Mouse (Mus musculus) kidney, embryonic 16.5 days (tissue): ENCODE data around the gene Tbc1d1. TPM values are rescaled to one million over a fixed set of nuclear protein-coding genes. Genes with fewer than 3 reads are reported as not detected.

ENCODE experiments used
- ATAC-seq: fragments of 200-750 bp; cut with Nextera tagmentation; 2 replicates; pipeline ENCODE4 v1.8.0; 2017; ENCODE audit warnings: moderate TSS enrichment; ENCODE audit not compliant: low FRiP score, low TSS enrichment
- H3K27ac ChIP-seq: fragments of 300-500 bp; sonication (generic); 2 replicates; pipeline ENCODE4 v1.5.1; 2014; ENCODE audit warnings: low read length
- H3K27me3 ChIP-seq: fragments of 300-500 bp; sonication (generic); 2 replicates; pipeline ENCODE4 v1.6.1; 2014; ENCODE audit warnings: low read length, control low read depth, mixed read lengths; ENCODE audit not compliant: insufficient read depth
- H3K36me3 ChIP-seq: fragments of 300-500 bp; sonication (generic); 2 replicates; pipeline ENCODE4 v1.6.1; 2014; ENCODE audit warnings: low read length, control low read depth, mixed read lengths; ENCODE audit not compliant: insufficient read depth
- H3K4me1 ChIP-seq: fragments of 300-500 bp; sonication (generic); 2 replicates; pipeline ENCODE4 v1.6.1; 2014; ENCODE audit warnings: low read length, control low read depth, mixed read lengths; ENCODE audit not compliant: insufficient read depth
- H3K4me2 ChIP-seq: fragments of 300-500 bp; sonication (generic); replicated peaks from 2 replicates; pipeline ENCODE4 v1.6.1; 2014; ENCODE audit warnings: low read depth, low read length
- H3K4me3 ChIP-seq: fragments of 300-500 bp; sonication (generic); 2 replicates; pipeline ENCODE4 v1.5.1; 2014; ENCODE audit warnings: mild to moderate bottlenecking, low read length
- H3K9ac ChIP-seq: fragments of 300-500 bp; sonication (generic); replicated peaks from 2 replicates; pipeline ENCODE4 v1.6.1; 2014; ENCODE audit warnings: low read length
- H3K9me3 ChIP-seq: fragments of 300-500 bp; sonication (generic); 2 replicates; pipeline ENCODE4 v1.6.1; 2016; ENCODE audit warnings: low read length, control low read depth
- WGBS: fragments of 180-500 bp; shearing (Covaris S2); extraction: QIAGEN DNeasy Blood & Tissue Kit; methylation state at CpG from one replicate; pipeline ENCODE4 v1.1.7; 2014; 5-methylcytosine and 5-hydroxymethylcytosine counted together
- polyA plus RNA-seq: library from polyadenylated mRNA; unstranded; fragments of >200 nt; fragmentation: Nextera tagmentation; extraction: Ambion mirVana; gene quantifications from 2 replicates; pipeline ENCODE4 v1.2.1, GENCODE M21; 2015

The Tbc1d1 gene
- polyA plus RNA-seq, 1 experiment from 2014 or later = 39.5 TPM

DNA sequence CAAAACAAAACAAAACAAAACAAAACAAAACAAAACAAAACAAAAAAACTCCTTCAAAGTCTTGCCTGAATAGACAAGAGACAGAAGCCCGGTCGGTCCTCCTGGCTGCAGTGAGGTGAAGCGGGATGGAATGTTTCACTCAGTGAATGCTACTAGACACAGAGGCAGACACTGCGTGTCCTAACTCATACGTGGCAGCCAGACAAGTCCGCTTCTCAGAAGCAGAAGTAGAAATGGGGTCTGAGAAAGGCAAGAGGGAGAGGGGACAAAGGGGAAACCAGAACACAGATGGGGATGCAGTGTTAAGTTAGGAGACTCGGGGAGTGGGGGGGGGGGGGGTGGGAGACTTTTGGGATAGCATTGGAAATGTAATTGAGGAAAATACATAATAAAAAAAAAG, 220.4 kb downstream of the Tbc1d1 start:
- Histone ChIP-seq H3K9ac (no peak overlapping the region), H3K27ac (no peak overlapping the region), H3K4me1 (peaks cover 57% of the 10 kb centered on the region), H3K9me3 (no peaks in the 10 kb centered on the region), H3K4me3 (no peak overlapping the region), H3K36me3 (no peaks in the 10 kb centered on the region), H3K4me2 (no peak overlapping the region), H3K27me3 (no peaks in the 10 kb centered on the region)
- no peak for ATAC-seq
- WGBS = 60% methylated on average over 7 of the region's 7 CpGs

DNA sequence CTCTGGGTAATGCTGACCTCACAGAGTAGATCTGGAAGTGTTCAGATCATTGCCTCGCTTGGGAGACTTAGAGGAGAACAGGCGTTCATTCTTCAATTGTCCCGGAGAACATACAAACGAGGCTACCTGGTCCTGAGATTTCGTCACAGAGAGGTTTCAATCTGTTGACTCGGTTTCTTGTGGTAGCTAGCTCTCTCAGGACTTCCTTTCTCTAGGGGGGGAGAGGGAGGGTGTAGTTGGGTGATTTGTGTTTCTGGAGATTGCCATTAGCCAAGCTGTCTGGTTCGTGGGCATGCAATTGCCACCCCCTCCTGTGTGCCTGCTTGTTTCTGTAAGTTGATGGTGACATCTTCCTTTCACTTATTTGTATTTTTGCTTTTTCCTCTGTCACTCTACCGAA, 221.6 kb downstream of the Tbc1d1 start:
- no peaks in the 10 kb centered on the region for H3K9me3 ChIP-seq
- H3K9ac ChIP-seq = no peak overlapping the region
- 77% methylated on average over 8 of the region's 8 CpGs for WGBS
- no peak overlapping the region for H3K4me2 ChIP-seq
- H3K27me3 ChIP-seq = no peaks in the 10 kb centered on the region
- peak overlapping the region; percentile 91; the same call in 1 of the 2 replicates for H3K27ac ChIP-seq
- no peak for ATAC-seq
- peaks cover 59% of the 10 kb centered on the region for H3K4me1 ChIP-seq
- no peak overlapping the region for H3K4me3 ChIP-seq
- no peaks in the 10 kb centered on the region for H3K36me3 ChIP-seq

DNA sequence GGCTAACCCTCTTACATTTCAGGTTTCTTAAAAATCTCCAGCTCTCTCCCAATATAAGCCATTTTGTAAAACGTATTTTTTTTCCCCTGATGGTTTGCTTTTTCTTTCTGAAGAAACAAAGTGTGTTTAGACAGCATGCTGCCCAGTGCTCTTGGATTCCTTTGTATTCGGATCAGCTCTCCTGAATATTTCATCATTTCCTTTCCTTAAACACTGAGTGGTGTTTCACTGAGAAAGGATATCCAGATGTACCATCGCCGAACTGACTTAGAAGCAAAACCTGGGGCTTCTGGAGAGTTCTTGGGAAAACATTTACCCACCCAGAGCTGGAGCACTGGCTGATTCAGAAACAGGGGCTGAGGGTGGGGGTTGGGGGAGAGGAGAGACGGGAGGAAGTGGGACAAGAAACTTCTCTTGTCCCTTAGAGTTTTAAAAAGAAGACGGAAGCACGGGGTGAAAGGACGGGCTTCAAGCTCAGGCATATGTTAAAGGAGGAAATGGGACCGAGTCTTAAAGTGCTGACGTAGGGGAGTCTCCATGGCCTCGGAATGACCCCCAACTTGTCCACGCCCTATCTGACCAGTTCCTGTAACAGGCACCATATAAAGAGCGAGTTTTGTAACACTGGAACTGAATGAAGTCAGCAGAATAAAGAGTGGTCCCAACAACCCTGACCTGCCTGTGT, 222.6 kb downstream of the Tbc1d1 start:
- H3K36me3 ChIP-seq = no peaks in the 10 kb centered on the region
- H3K4me3 ChIP-seq = no peak overlapping the region
- 27% methylated on average over 13 of the region's 13 CpGs for WGBS
- H3K27ac ChIP-seq = peak overlapping the region; percentile 91
- H3K4me2 ChIP-seq = 0 out of 2 replicates have a peak overlapping the region, but pooled peaks have one; percentile 4
- peak; percentile 60 for ATAC-seq
- H3K9me3 ChIP-seq = no peaks in the 10 kb centered on the region
- H3K27me3 ChIP-seq = no peaks in the 10 kb centered on the region
- peak overlapping the region; percentile 50 for H3K9ac ChIP-seq
- H3K4me1 ChIP-seq = peaks cover 65% of the 10 kb centered on the region

GRCm38 (mm10) chr5:64379829-64380228, 223.7 kb downstream of the Tbc1d1 start:
- Histone ChIP-seq H3K9me3 (no peaks in the 10 kb centered on the region), H3K27ac (peak overlapping the region; percentile 91), H3K36me3 (no peaks in the 10 kb centered on the region), H3K4me3 (no peak overlapping the region), H3K4me2 (no peak overlapping the region), H3K4me1 (peaks cover 69% of the 10 kb centered on the region), H3K9ac (no peak overlapping the region), H3K27me3 (no peaks in the 10 kb centered on the region)
- 83% methylated on average over 5 of the region's 5 CpGs for WGBS
- no peak for ATAC-seq

- Histone ChIP-seq H3K9me3 (no peaks in the 10 kb centered on the region), H3K27ac (peak overlapping the region; percentile 77), H3K27me3 (no peaks in the 10 kb centered on the region), H3K4me2 (0 out of 2 replicates have a peak overlapping the region, but pooled peaks have one; percentile 12), H3K36me3 (no peaks in the 10 kb centered on the region), H3K9ac (no peak overlapping the region; the same call in 1 of the 2 replicates), H3K4me1 (peaks cover 66% of the 10 kb centered on the region), H3K4me3 (no peak overlapping the region)
- peak; percentile 46; the same call in 1 of the 2 replicates for ATAC-seq
- WGBS = 47% methylated on average over 11 of the region's 11 CpGs
These were observed 224.7 kb downstream of the Tbc1d1 start for GRCm38 (mm10) chr5:64380698-64381375.

- H3K36me3 ChIP-seq = no peaks in the 10 kb centered on the region
- H3K4me2 ChIP-seq = no peak overlapping the region
- H3K9ac ChIP-seq = peak overlapping the region; percentile 18; the same call in 1 of the 2 replicates
- H3K4me1 ChIP-seq = peaks cover 64% of the 10 kb centered on the region
- peak overlapping the region; percentile 78; the same call in 1 of the 2 replicates for H3K27ac ChIP-seq
- ATAC-seq = no peak
- H3K9me3 ChIP-seq = no peaks in the 10 kb centered on the region
- H3K27me3 ChIP-seq = no peaks in the 10 kb centered on the region
- WGBS = 62% methylated on average over 7 of the region's 8 CpGs
- H3K4me3 ChIP-seq = no peak overlapping the region
These were observed 225.4 kb downstream of the Tbc1d1 start for GRCm38 (mm10) chr5:64381538-64381937.

GRCm38 (mm10) chr5:64382451-64383057, 226.4 kb downstream of the Tbc1d1 start:
- no peak overlapping the region; the same call in 1 of the 2 replicates for H3K9ac ChIP-seq
- H3K27me3 ChIP-seq = no peaks in the 10 kb centered on the region
- peaks cover 59% of the 10 kb centered on the region for H3K4me1 ChIP-seq
- peak overlapping the region; percentile 37 for H3K27ac ChIP-seq
- peak; percentile 79 for ATAC-seq
- H3K4me3 ChIP-seq = no peak overlapping the region
- no peaks in the 10 kb centered on the region for H3K9me3 ChIP-seq
- no peaks in the 10 kb centered on the region for H3K36me3 ChIP-seq
- H3K4me2 ChIP-seq = no peak overlapping the region
- WGBS = 17% methylated on average over 8 of the region's 8 CpGs

- 27% methylated on average over 4 of the region's 4 CpGs for WGBS
- no peak for ATAC-seq
- Histone ChIP-seq H3K27me3 (no peaks in the 10 kb centered on the region), H3K9me3 (no peaks in the 10 kb centered on the region), H3K27ac (peak overlapping the region; percentile 37), H3K4me2 (no peak overlapping the region), H3K4me1 (peaks cover 55% of the 10 kb centered on the region), H3K36me3 (no peaks in the 10 kb centered on the region), H3K4me3 (no peak overlapping the region), H3K9ac (no peak overlapping the region; the same call in 1 of the 2 replicates)
These were observed 227.1 kb downstream of the Tbc1d1 start for GRCm38 (mm10) chr5:64383215-64383614.

DNA sequence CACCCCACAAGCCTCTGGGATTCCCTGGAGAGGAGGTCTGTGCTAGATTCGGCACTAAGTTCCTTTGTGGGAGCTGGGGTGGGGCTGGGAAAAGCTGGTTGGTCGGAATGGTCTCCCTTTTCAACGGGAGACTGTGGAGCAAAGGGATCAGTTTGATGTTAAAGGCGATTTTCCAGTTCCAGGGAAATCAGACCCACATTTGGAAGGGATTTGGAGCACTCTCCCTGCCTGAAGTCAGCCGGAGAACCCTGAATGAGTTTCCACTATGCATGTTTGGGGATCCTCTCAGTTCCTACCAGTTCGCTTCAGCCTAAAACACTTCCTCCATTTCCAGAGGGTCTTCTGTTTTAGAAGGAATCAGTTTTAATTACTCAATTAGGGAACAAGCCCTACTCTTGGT, 228.4 kb downstream of the Tbc1d1 start:
- Histone ChIP-seq H3K9me3 (no peaks in the 10 kb centered on the region), H3K36me3 (no peaks in the 10 kb centered on the region), H3K27ac (no peak overlapping the region), H3K9ac (no peak overlapping the region), H3K4me2 (no peak overlapping the region), H3K4me1 (peaks cover 55% of the 10 kb centered on the region), H3K27me3 (no peaks in the 10 kb centered on the region), H3K4me3 (no peak overlapping the region)
- ATAC-seq = no peak
- WGBS = 71% methylated on average over 6 of the region's 6 CpGs
